Mouse (Mus musculus): Measurements from ENCODE around the gene Senp1. TPM values are rescaled to one million over a fixed set of nuclear protein-coding genes. Genes with fewer than 3 reads are reported as not detected.

The Senp1 gene
- polyA plus RNA-seq, 1 experiment, result 43.6 TPM

GRCm38 (mm10) chr15:97999546-97999945, 94.0 kb downstream of the Senp1 start:
- H3K4me1 ChIP-seq (replicated peaks; ENCODE audit: control insufficient read depth, insufficient read depth, low read length), result 0 out of 2 replicates have a peak, but pooled peaks cover 2% of the 10 kb centered on the region

GRCm38 (mm10) chr15:97996716-97997256, 96.8 kb downstream of the Senp1 start:
- TF ChIP-seq CTCF (IDR thresholded peaks at IDR 0.05; ENCODE audit: borderline replicate concordance, control insufficient read depth, extremely low read depth, insufficient read depth, low read length, poor library complexity) (no peak), POLR2A (IDR thresholded peaks at IDR 0.05; ENCODE audit: control insufficient read depth, extremely low read depth, insufficient read depth, low read length, poor library complexity) (no peak)
- Histone ChIP-seq H3K27me3 (ENCODE audit: control insufficient read depth, insufficient read depth, low read length) (peaks cover 20% of the 10 kb centered on the region), H3K27ac (ENCODE audit: control insufficient read depth, insufficient read depth, low read length) (no peak overlapping the region), H3K4me3 (ENCODE audit: control insufficient read depth, insufficient read depth, low read length) (no peak overlapping the region), H3K36me3 (ENCODE audit: control insufficient read depth, insufficient read depth, low read length) (no peaks in the 10 kb centered on the region), H3K4me1 (replicated peaks; ENCODE audit: control insufficient read depth, insufficient read depth, low read length) (peaks cover 12% of the 10 kb centered on the region)
- no peak for DNase-seq
- 86% methylated on average over 13 of the region's 13 CpGs for WGBS

More at GRCm38 (mm10) chr15:97999546-97999945, 94.0 kb downstream of the Senp1 start:
- Histone ChIP-seq H3K4me3 (ENCODE audit: control insufficient read depth, insufficient read depth, low read length) (no peak overlapping the region), H3K27me3 (ENCODE audit: control insufficient read depth, insufficient read depth, low read length) (peaks cover 32% of the 10 kb centered on the region), H3K36me3 (ENCODE audit: control insufficient read depth, insufficient read depth, low read length) (no peaks in the 10 kb centered on the region), H3K27ac (ENCODE audit: control insufficient read depth, insufficient read depth, low read length) (no peak overlapping the region)
- DNase-seq, result no peak
- WGBS, result 22% methylated on average over 13 of the region's 13 CpGs
- TF ChIP-seq CTCF (IDR thresholded peaks at IDR 0.05; ENCODE audit: borderline replicate concordance, control insufficient read depth, extremely low read depth, insufficient read depth, low read length, poor library complexity), result no peak
- TF ChIP-seq POLR2A (IDR thresholded peaks at IDR 0.05; ENCODE audit: control insufficient read depth, extremely low read depth, insufficient read depth, low read length, poor library complexity), result no peak

GRCm38 (mm10) chr15:97992712-97993286, 100.7 kb downstream of the Senp1 start:
- WGBS, result 17% methylated on average over 18 of the region's 18 CpGs
- Histone ChIP-seq H3K4me3 (ENCODE audit: control insufficient read depth, insufficient read depth, low read length) (peak overlapping the region; percentile 6; the same call in 1 of the 2 replicates), H3K27ac (ENCODE audit: control insufficient read depth, insufficient read depth, low read length) (no peak overlapping the region), H3K36me3 (ENCODE audit: control insufficient read depth, insufficient read depth, low read length) (no peaks in the 10 kb centered on the region), H3K4me1 (replicated peaks; ENCODE audit: control insufficient read depth, insufficient read depth, low read length) (peaks cover 12% of the 10 kb centered on the region), H3K27me3 (ENCODE audit: control insufficient read depth, insufficient read depth, low read length) (no peaks in the 10 kb centered on the region)
- peak; percentile 9; the same call in 1 of the 2 replicates for TF ChIP-seq CTCF (IDR thresholded peaks at IDR 0.05; ENCODE audit: borderline replicate concordance, control insufficient read depth, extremely low read depth, insufficient read depth, low read length, poor library complexity)
- TF ChIP-seq POLR2A (IDR thresholded peaks at IDR 0.05; ENCODE audit: control insufficient read depth, extremely low read depth, insufficient read depth, low read length, poor library complexity), result no peak
- peak; percentile 71 for DNase-seq

GRCm38 (mm10) chr15:97992027-97992711, 101.4 kb downstream of the Senp1 start:
- DNase-seq, result no peak
- WGBS, result 92% methylated on average over 13 of the region's 13 CpGs
- TF ChIP-seq POLR2A (IDR thresholded peaks at IDR 0.05; ENCODE audit: control insufficient read depth, extremely low read depth, insufficient read depth, low read length, poor library complexity) (no peak), CTCF (IDR thresholded peaks at IDR 0.05; ENCODE audit: borderline replicate concordance, control insufficient read depth, extremely low read depth, insufficient read depth, low read length, poor library complexity) (no peak)
- no peak overlapping the region for H3K4me3 ChIP-seq (ENCODE audit: control insufficient read depth, insufficient read depth, low read length)
- peaks cover 12% of the 10 kb centered on the region for H3K4me1 ChIP-seq (replicated peaks; ENCODE audit: control insufficient read depth, insufficient read depth, low read length)
- no peaks in the 10 kb centered on the region for H3K27me3 ChIP-seq (ENCODE audit: control insufficient read depth, insufficient read depth, low read length)
- H3K27ac ChIP-seq (ENCODE audit: control insufficient read depth, insufficient read depth, low read length), result no peak overlapping the region
- H3K36me3 ChIP-seq (ENCODE audit: control insufficient read depth, insufficient read depth, low read length), result no peaks in the 10 kb centered on the region

- Histone ChIP-seq H3K36me3 (ENCODE audit: control insufficient read depth, insufficient read depth, low read length) (no peaks in the 10 kb centered on the region), H3K27me3 (ENCODE audit: control insufficient read depth, insufficient read depth, low read length) (no peaks in the 10 kb centered on the region), H3K4me3 (ENCODE audit: control insufficient read depth, insufficient read depth, low read length) (no peak overlapping the region), H3K4me1 (replicated peaks; ENCODE audit: control insufficient read depth, insufficient read depth, low read length) (peaks cover 12% of the 10 kb centered on the region), H3K27ac (ENCODE audit: control insufficient read depth, insufficient read depth, low read length) (no peak overlapping the region)
- 86% methylated on average over 12 of the region's 12 CpGs for WGBS
- TF ChIP-seq POLR2A (IDR thresholded peaks at IDR 0.05; ENCODE audit: control insufficient read depth, extremely low read depth, insufficient read depth, low read length, poor library complexity) (no peak), CTCF (IDR thresholded peaks at IDR 0.05; ENCODE audit: borderline replicate concordance, control insufficient read depth, extremely low read depth, insufficient read depth, low read length, poor library complexity) (no peak)
- no peak for DNase-seq
Measured at GRCm38 (mm10) chr15:97991285-97991895, 102.2 kb downstream of the Senp1 start.

- no peak overlapping the region for H3K27ac ChIP-seq (ENCODE audit: control insufficient read depth, insufficient read depth, low read length)
- no peaks in the 10 kb centered on the region for H3K27me3 ChIP-seq (ENCODE audit: control insufficient read depth, insufficient read depth, low read length)
- 77% methylated on average over 4 of the region's 4 CpGs for WGBS
- H3K4me1 ChIP-seq (replicated peaks; ENCODE audit: control insufficient read depth, insufficient read depth, low read length), result peaks cover 12% of the 10 kb centered on the region
- no peaks in the 10 kb centered on the region for H3K36me3 ChIP-seq (ENCODE audit: control insufficient read depth, insufficient read depth, low read length)
- TF ChIP-seq POLR2A (IDR thresholded peaks at IDR 0.05; ENCODE audit: control insufficient read depth, extremely low read depth, insufficient read depth, low read length, poor library complexity), result no peak
- TF ChIP-seq CTCF (IDR thresholded peaks at IDR 0.05; ENCODE audit: borderline replicate concordance, control insufficient read depth, extremely low read depth, insufficient read depth, low read length, poor library complexity), result no peak
- no peak overlapping the region for H3K4me3 ChIP-seq (ENCODE audit: control insufficient read depth, insufficient read depth, low read length)
- no peak for DNase-seq
Measured at GRCm38 (mm10) chr15:97990721-97991120, 102.8 kb downstream of the Senp1 start.

Measured in thymus, adult 2 months (tissue).